ENCODE assay signal across 9 mouse cellular contexts in genomic region chr9:45345516-45345915, GRCm38 (mm10). TPM values are rescaled to one million over a fixed set of nuclear protein-coding genes. Genes with fewer than 3 reads are reported as not detected.
DNase-seq lines count a peak whose midpoint lies in the region; ATAC-seq lines count a peak whose summit lies in the region.
"Had no signal": no experiment of that assay in that cellular context is flagged by ENCODE, and none has a peak within 500 bp of the region (broad histone marks: within the 10 kb centered on the region; RNA-seq: fewer than 3 reads in every experiment).

No protein-coding gene starts in this region.

- intact Hi-C loops in heart, postnatal 36 days (cut with DNase I), result loop anchor here (1.0 kb wide), 2 partner anchors 43 to 45 kb away; no protein-coding TSS in a partner anchor

- peak; percentile 22 to 60 for DNase-seq in layer of hippocampus, postnatal 14 days (ENCODE audit: low spot score in 2 of 2)
- DNase-seq in layer of hippocampus, adult 9-11 months, result no peak
- DNase-seq in ES-CJ7 (ENCODE audit: low read depth, low spot score), result peak; percentile 63
- peak; percentile 76 for DNase-seq in brain, adult 2 months (ENCODE audit: low read depth, low spot score)
- peak; percentile 14 to 18 for DNase-seq in heart, postnatal 36 days
- no peak for DNase-seq in urinary bladder, postnatal 14 days (ENCODE audit: low spot score)
- no peak for DNase-seq in right cerebral cortex, postnatal 4 days

- ATAC-seq in neutrophil, adult 5-6 weeks (ENCODE audit: extremely low read depth, insufficient number of reproducible peaks, low FRiP score, poor library complexity, severe bottlenecking), result 0 out of 2 replicates have a peak, but pooled peaks have one; percentile 11

RNA-seq across cellular contexts. Expression of gene Fxyd6, which starts 24.5 kb away (rescaled TPM):
- 100 to 1,000 TPM; 172 to 192 TPM for total RNA-seq in layer of hippocampus, postnatal 14 days (2021)
- total RNA-seq in heart, postnatal 36 days (2021), result 10 to 100 TPM; 15.9 to 16.6 TPM
- total RNA-seq in neutrophil, adult 5-6 weeks (2017), result not detected in 2 replicates

RNA-seq across cellular contexts. Expression of gene Tmprss13, which starts 26.6 kb away (rescaled TPM):
- not detected for total RNA-seq in layer of hippocampus, postnatal 14 days (2021)
- total RNA-seq in heart, postnatal 36 days (2021), result 1 to 10 TPM; 2.4 to 3.6 TPM
- 0.47 and 0.61 TPM in 2 replicates for total RNA-seq in neutrophil, adult 5-6 weeks (2017)
- total RNA-seq: left cerebral cortex, postnatal 25 days had no signal

RNA-seq across cellular contexts. Expression of gene Fxyd2, which starts 54.0 kb away (rescaled TPM):
- total RNA-seq in layer of hippocampus, postnatal 14 days (2021), result 1 to 10 TPM; 7.8 to 8.3 TPM
- 1 to 10 TPM; 2.2 to 3.6 TPM for total RNA-seq in heart, postnatal 36 days (2021)
- not detected in 2 replicates for total RNA-seq in neutrophil, adult 5-6 weeks (2017)

Comparison
In these comparisons a context has a peak if more than half of its experiments do, and no peak if none do; other contexts are left out.
1. DNase-seq: peak in layer of hippocampus, postnatal 14 days (2 of 2), ES-CJ7 (single experiment), brain, adult 2 months (single experiment) and heart, postnatal 36 days (2 of 2); none in layer of hippocampus, adult 9-11 months (single experiment), urinary bladder, postnatal 14 days (single experiment) and right cerebral cortex, postnatal 4 days (single experiment).
2. RNA of gene Fxyd6, which starts 24.5 kb away (total RNA-seq): 172 to 192 TPM in layer of hippocampus, postnatal 14 days and 15.9 to 16.6 TPM in heart, postnatal 36 days; not detected in neutrophil, adult 5-6 weeks; every median in the first group is over 10 times any median in the second.